Mouse (Mus musculus) neural tube, embryonic 10.5 days (tissue): ENCODE results near the gene Ttc14.

Source experiments
- DNase-seq: peaks from one replicate; pipeline ENCODE4 v3.0.0-alpha.2; 2017; ENCODE audit warnings: low spot score; ENCODE audit errors: extremely low spot score

The Ttc14 gene

GRCm38 (mm10) chr3:33799617-33800512 is at the start of gene Ttc14:
Gene Ttc14, plus strand, starts transcription at chr3:33799832.
- DNase-seq, result peak; percentile 99

GRCm38 (mm10) chr3:33790975-33791374 is 8.7 kb upstream of the Ttc14 start:
- no peak for DNase-seq

GRCm38 (mm10) chr3:33800513-33800820 is 835 bp downstream of the Ttc14 start:
- DNase-seq, result no peak

GRCm38 (mm10) chr3:33807151-33807550 is 7.5 kb downstream of the Ttc14 start:
- no peak for DNase-seq

GRCm38 (mm10) chr3:33824135-33824946 is 24.7 kb downstream of the Ttc14 start:
- DNase-seq, result no peak

GRCm38 (mm10) chr3:33832351-33832750 is 32.7 kb downstream of the Ttc14 start:
- DNase-seq, result no peak

- no peak for DNase-seq
Measured at GRCm38 (mm10) chr3:33836576-33836975, 36.9 kb downstream of the Ttc14 start.

- DNase-seq, result no peak
Measured at GRCm38 (mm10) chr3:33838877-33839276, 39.2 kb downstream of the Ttc14 start.

- peak; percentile 87 for DNase-seq
Measured at GRCm38 (mm10) chr3:33843801-33844632, 44.4 kb downstream of the Ttc14 start, which contains the start of gene Ccdc39. Gene Ccdc39, minus strand, starts transcription at chr3:33844310.

GRCm38 (mm10) chr3:33846639-33847038 is 47.0 kb downstream of the Ttc14 start:
- no peak for DNase-seq

- no peak for DNase-seq
Measured at GRCm38 (mm10) chr3:33850856-33851255, 51.2 kb downstream of the Ttc14 start.

GRCm38 (mm10) chr3:33853062-33853461 is 53.4 kb downstream of the Ttc14 start:
- DNase-seq, result no peak

GRCm38 (mm10) chr3:33858939-33859338 is 59.3 kb downstream of the Ttc14 start:
- DNase-seq, result no peak

GRCm38 (mm10) chr3:33864000-33864540 is 64.4 kb downstream of the Ttc14 start:
- DNase-seq, result no peak
